Mouse (Mus musculus) c-Kit-negative CD71-positive TER-119-positive erythroid progenitor cells, embryonic 14.5 days (primary cell): ENCODE results near the gene Ip6k1.
"Not testable (repeated sequence)": the region's sequence is repeated elsewhere in the genome, so short reads cannot be mapped to it uniquely, and the experiment has no call there.

Experiments
- DNase-seq: peaks from one replicate; pipeline ENCODE4 v3.0.0-alpha.2; 2013; ENCODE audit warnings: low read depth, low spot score

Ip6k1 gene

GRCm38 (mm10) chr9:107982681-107983346 is 19.5 kb upstream of the Ip6k1 start, which contains the start of gene Gm20661:
Gene Gm20661, plus strand, starts transcription at chr9:107983058.
- DNase-seq: peak; percentile 69

- DNase-seq: no peak
Measured at GRCm38 (mm10) chr9:107983421-107983890, 18.8 kb upstream of the Ip6k1 start.

GRCm38 (mm10) chr9:107984052-107984753 is 18.1 kb upstream of the Ip6k1 start:
- no peak for DNase-seq

GRCm38 (mm10) chr9:107984754-107985055 is 17.6 kb upstream of the Ip6k1 start:
- no peak for DNase-seq

GRCm38 (mm10) chr9:107985131-107986119 is 16.9 kb upstream of the Ip6k1 start, which contains the start of gene Inka1:
Gene Inka1, minus strand, starts transcription at chr9:107985879.
- DNase-seq: peak; percentile 91

GRCm38 (mm10) chr9:107986376-107986775 is 15.9 kb upstream of the Ip6k1 start:
- no peak for DNase-seq

GRCm38 (mm10) chr9:107987950-107988349 is 14.4 kb upstream of the Ip6k1 start:
- DNase-seq: no peak

- DNase-seq: no peak
Measured at GRCm38 (mm10) chr9:107992197-107992596, 10.1 kb upstream of the Ip6k1 start, which contains the start of gene Cdhr4. Gene Cdhr4, plus strand, starts transcription at chr9:107992497.

GRCm38 (mm10) chr9:107993013-107993412 is 9.3 kb upstream of the Ip6k1 start:
- DNase-seq: no peak

GRCm38 (mm10) chr9:107994464-107994863 is 7.8 kb upstream of the Ip6k1 start:
- no peak for DNase-seq

- DNase-seq: no peak
Measured at GRCm38 (mm10) chr9:107995513-107995912, 6.8 kb upstream of the Ip6k1 start.

GRCm38 (mm10) chr9:107996049-107996448 is 6.3 kb upstream of the Ip6k1 start, which contains the start of gene Gm20662:
Gene Gm20662, plus strand, starts transcription at chr9:107996349.
- DNase-seq: no peak

GRCm38 (mm10) chr9:108002778-108003530 is 653 bp downstream of the Ip6k1 start:
- peak; percentile 39 for DNase-seq

GRCm38 (mm10) chr9:108003531-108003890 is 1.2 kb downstream of the Ip6k1 start:
- no peak for DNase-seq

GRCm38 (mm10) chr9:108008041-108008440 is 5.7 kb downstream of the Ip6k1 start:
- DNase-seq: no peak

- no peak for DNase-seq
Measured at GRCm38 (mm10) chr9:108010385-108010784, 8.1 kb downstream of the Ip6k1 start.

GRCm38 (mm10) chr9:108013577-108013976 is 11.3 kb downstream of the Ip6k1 start:
- not testable (repeated sequence) for DNase-seq

- no peak for DNase-seq
Measured at GRCm38 (mm10) chr9:108017127-108017526, 14.8 kb downstream of the Ip6k1 start.

- no peak for DNase-seq
Measured at GRCm38 (mm10) chr9:108020741-108021140, 18.4 kb downstream of the Ip6k1 start.

GRCm38 (mm10) chr9:108023216-108023615 is 20.9 kb downstream of the Ip6k1 start:
- DNase-seq: no peak

- DNase-seq: no peak
Measured at GRCm38 (mm10) chr9:108026584-108026983, 24.3 kb downstream of the Ip6k1 start.
